Comparison of ENCODE assay signal across 8 mouse cellular contexts in genomic region chr9:4375828-4376639, GRCm38 (mm10). TPM values are rescaled to one million over a fixed set of nuclear protein-coding genes. Genes with fewer than 3 reads are reported as not detected.
DNase-seq lines count a peak whose midpoint lies in the region; ATAC-seq and TF ChIP-seq lines count a peak whose summit lies in the region.

Gene Msantd4, plus strand, starts transcription at chr9:4376562.

- peak within 1 kb of the TSS; percentile 64 for H3K4me2 ChIP-seq in embryonic facial prominence, embryonic 15.5 days (replicated peaks)
- H3K4me2 ChIP-seq in limb, embryonic 14.5 days (replicated peaks; ENCODE audit: low read depth, low read length, severe bottlenecking): peak within 1 kb of the TSS; percentile 65
- peak within 1 kb of the TSS; percentile 72 for H3K4me2 ChIP-seq in midbrain, postnatal 0 days (ENCODE audit: low read depth, low read length, poor library complexity, severe bottlenecking)

- 1% methylated on average over 31 of the region's 31 CpGs for WGBS in bone marrow, adult 2 months
- WGBS in embryonic facial prominence, embryonic 15.5 days: 2% methylated on average over 31 of the region's 31 CpGs
- WGBS in limb, embryonic 14.5 days: 4% methylated on average over 31 of the region's 31 CpGs
- under 1% methylated on average over 31 of the region's 31 CpGs for WGBS in midbrain, postnatal 0 days

- peak; percentile 100 for ATAC-seq in embryonic facial prominence, embryonic 15.5 days (ENCODE audit: insufficient number of reproducible peaks, low FRiP score, low TSS enrichment, low read depth)
- peak; percentile 100 for ATAC-seq in limb, embryonic 14.5 days (ENCODE audit: low FRiP score, low read depth)
- ATAC-seq in midbrain, postnatal 0 days (ENCODE audit: low FRiP score): peak; percentile 100

- no peaks in the 10 kb centered on the region for H3K36me3 ChIP-seq in embryonic facial prominence, embryonic 15.5 days
- H3K36me3 ChIP-seq in limb, embryonic 14.5 days (ENCODE audit: control insufficient read depth, insufficient read depth, low read length): no peaks in the 10 kb centered on the region; the same call in 1 of the 2 replicates
- H3K36me3 ChIP-seq in midbrain, postnatal 0 days (ENCODE audit: insufficient read depth, low read length): no peaks in the 10 kb centered on the region

- peak; percentile 98 for DNase-seq in 416B (ENCODE audit: low read depth)
- DNase-seq in heart, adult 8-10 months (ENCODE audit: low spot score): peak; percentile 99
- DNase-seq in kidney, adult 9 months: peak; percentile 99
- DNase-seq in limb, embryonic 14.5 days (ENCODE audit: low spot score): peak; percentile 100
- peak; percentile 100 for DNase-seq in midbrain, postnatal 0 days (ENCODE audit: low spot score)
- DNase-seq in spleen, postnatal 14 days (ENCODE audit: low spot score in 2 of 2): peak; percentile 71 to 86

- H3K27me3 ChIP-seq in embryonic facial prominence, embryonic 15.5 days: no peaks in the 10 kb centered on the region
- H3K27me3 ChIP-seq in limb, embryonic 14.5 days (ENCODE audit: control insufficient read depth, insufficient read depth, low read length): no peaks in the 10 kb centered on the region
- H3K27me3 ChIP-seq in midbrain, postnatal 0 days (ENCODE audit: insufficient read depth, low read length): no peaks in the 10 kb centered on the region

- H3K9ac ChIP-seq in embryonic facial prominence, embryonic 15.5 days: peak within 1 kb of the TSS; percentile 51
- peak within 1 kb of the TSS; percentile 75 for H3K9ac ChIP-seq in limb, embryonic 14.5 days (ENCODE audit: low read depth, low read length, severe bottlenecking)
- peak within 1 kb of the TSS; percentile 72 for H3K9ac ChIP-seq in midbrain, postnatal 0 days (replicated peaks; ENCODE audit: low read length, poor library complexity, severe bottlenecking)

- no peak for TF ChIP-seq CTCF in bone marrow, adult 2 months (IDR thresholded peaks at IDR 0.05; ENCODE audit: control insufficient read depth, insufficient read depth, low read length)
- peak; percentile 21 for TF ChIP-seq CTCF in midbrain, postnatal 0 days (IDR thresholded peaks at IDR 0.05)

- no peak; the same call in 1 of the 2 replicates for TF ChIP-seq POLR2A in bone marrow, adult 2 months (IDR thresholded peaks at IDR 0.05; ENCODE audit: borderline replicate concordance, control insufficient read depth, low read depth, low read length)
- TF ChIP-seq POLR2A in limb, embryonic 14.5 days (IDR thresholded peaks at IDR 0.05; ENCODE audit: borderline replicate concordance, extremely low read depth, insufficient read depth, insufficient read length): peak; percentile 59; the same call in 1 of the 2 replicates

- peak within 1 kb of the TSS; percentile 85 for H3K4me3 ChIP-seq in bone marrow, adult 2 months (replicated peaks; ENCODE audit: control insufficient read depth, low read depth, low read length)
- H3K4me3 ChIP-seq in embryonic facial prominence, embryonic 15.5 days (replicated peaks): peak within 1 kb of the TSS; percentile 83
- peak within 1 kb of the TSS; percentile 74 for H3K4me3 ChIP-seq in limb, embryonic 14.5 days (replicated peaks; ENCODE audit: low read length)
- H3K4me3 ChIP-seq in midbrain, postnatal 0 days (ENCODE audit: low read depth, low read length): peak within 1 kb of the TSS; percentile 51

- H3K27ac ChIP-seq in bone marrow, adult 2 months (ENCODE audit: control insufficient read depth, insufficient read depth, low read depth, low read length, poor library complexity): no peak within 1 kb of the TSS
- peak within 1 kb of the TSS; percentile 83 for H3K27ac ChIP-seq in embryonic facial prominence, embryonic 15.5 days (replicated peaks)
- H3K27ac ChIP-seq in limb, embryonic 14.5 days (replicated peaks; ENCODE audit: low read depth, low read length): peak within 1 kb of the TSS; percentile 74
- peak within 1 kb of the TSS; percentile 93 for H3K27ac ChIP-seq in midbrain, postnatal 0 days (ENCODE audit: low read depth, low read length)

- H3K9me3 ChIP-seq in embryonic facial prominence, embryonic 15.5 days (replicated peaks): no peaks in the 10 kb centered on the region
- no peaks in the 10 kb centered on the region for H3K9me3 ChIP-seq in limb, embryonic 14.5 days (ENCODE audit: control insufficient read depth, low read length)
- no peaks in the 10 kb centered on the region for H3K9me3 ChIP-seq in midbrain, postnatal 0 days (ENCODE audit: low read length)

- no peaks in the 10 kb centered on the region for H3K4me1 ChIP-seq in bone marrow, adult 2 months (ENCODE audit: control insufficient read depth, insufficient read depth, low read length)
- H3K4me1 ChIP-seq in embryonic facial prominence, embryonic 15.5 days: 0 out of 2 replicates have a peak, but pooled peaks cover 4% of the 10 kb centered on the region
- peaks cover 3% of the 10 kb centered on the region; the same call in 1 of the 2 replicates for H3K4me1 ChIP-seq in limb, embryonic 14.5 days (ENCODE audit: control insufficient read depth, insufficient read depth, low read length)
- no peaks in the 10 kb centered on the region for H3K4me1 ChIP-seq in midbrain, postnatal 0 days (ENCODE audit: insufficient read depth, low read length)

RNA-seq across cellular contexts. Expression of gene Msantd4, which starts in this region (rescaled TPM):
- 8.8 and 8.9 TPM in 2 replicates for polyA plus RNA-seq in bone marrow, adult 2 months (2011; ENCODE audit: insufficient read depth, insufficient read length, low replicate concordance, missing spikeins)
- 35.9 and 37.5 TPM in 2 replicates for polyA plus RNA-seq in embryonic facial prominence, embryonic 15.5 days (2015; fragmentation: Nextera tagmentation; extraction: Ambion mirVana)
- 10 to 100 TPM; 39.7 to 49.4 (median 44.3) TPM for total RNA-seq in heart, adult 8-10 months (2022)
- 16.5 and 21.7 TPM in 2 replicates for polyA plus RNA-seq in limb, embryonic 14.5 days (2012; rRNA removed)
- 36.4 and 44.1 TPM in 2 replicates for polyA plus RNA-seq in limb, embryonic 14.5 days (2014; fragmentation: Nextera tagmentation; extraction: Ambion mirVana)
- total RNA-seq in midbrain, postnatal 0 days (2014; rRNA removed): 28.1 and 38.9 TPM in 2 replicates
- polyA plus RNA-seq in midbrain, postnatal 0 days (2015; fragmentation: Nextera tagmentation; extraction: Ambion mirVana): 40.5 and 41.7 TPM in 2 replicates
